Mouse (Mus musculus) forebrain, embryonic 13.5 days (tissue): ENCODE measurements around the gene Tenm3. TPM values are rescaled to one million over a fixed set of nuclear protein-coding genes. Genes with fewer than 3 reads are reported as not detected.
A peak's percentile ranks its signal among the peaks of the same experiment; 100 is the strongest.

Experiments used
- ATAC-seq: fragments of 200-750 bp; cut with Nextera tagmentation; 2 replicates; pipeline ENCODE4 v1.8.0; 2017
- H3K27ac ChIP-seq: fragments of 300-500 bp; sonication (generic); 2 replicates; pipeline ENCODE4 v1.5.1; 2015; ENCODE audit warnings: inconsistent platforms, mild to moderate bottlenecking, moderate library complexity
- H3K27me3 ChIP-seq: fragments of 300-500 bp; sonication (generic); 2 replicates; pipeline ENCODE4 v1.6.1; 2015; ENCODE audit warnings: mild to moderate bottlenecking, inconsistent platforms
- H3K36me3 ChIP-seq: fragments of 300-500 bp; sonication (generic); 2 replicates; pipeline ENCODE4 v1.6.1; 2015; ENCODE audit warnings: mild to moderate bottlenecking, inconsistent platforms; ENCODE audit not compliant: poor library complexity, severe bottlenecking
- H3K4me1 ChIP-seq: fragments of 300-500 bp; sonication (generic); 2 replicates; pipeline ENCODE4 v1.6.1; 2015; ENCODE audit warnings: inconsistent platforms
- H3K4me2 ChIP-seq: fragments of 300-500 bp; sonication (generic); 2 replicates; pipeline ENCODE4 v1.6.1; 2015; ENCODE audit warnings: inconsistent platforms, mild to moderate bottlenecking, moderate library complexity
- H3K4me3 ChIP-seq: fragments of 300-500 bp; sonication (generic); 2 replicates; pipeline ENCODE4 v1.5.1; 2015; ENCODE audit warnings: mild to moderate bottlenecking, inconsistent platforms
- H3K9ac ChIP-seq: fragments of 300-500 bp; sonication (generic); 2 replicates; pipeline ENCODE4 v1.6.1; 2015; ENCODE audit warnings: mild to moderate bottlenecking, inconsistent platforms
- H3K9me3 ChIP-seq: fragments of 300-500 bp; sonication (generic); replicated peaks from 2 replicates; pipeline ENCODE4 v1.6.1; 2016; ENCODE audit warnings: inconsistent platforms
- WGBS: fragments of 180-500 bp; shearing (Covaris S2); methylation state at CpG from one replicate; pipeline ENCODE4 v1.1.7; 2015; 5-methylcytosine and 5-hydroxymethylcytosine counted together
- polyA plus RNA-seq: library from polyadenylated mRNA; unstranded; fragments of >200 nt; fragmentation: Nextera tagmentation; extraction: Ambion mirVana; gene quantifications from 2 replicates; pipeline ENCODE4 v1.2.1, GENCODE M21; 2015

Tenm3 gene
- polyA plus RNA-seq, 1 experiment from 2014 or later, result 20.6 TPM

DNA sequence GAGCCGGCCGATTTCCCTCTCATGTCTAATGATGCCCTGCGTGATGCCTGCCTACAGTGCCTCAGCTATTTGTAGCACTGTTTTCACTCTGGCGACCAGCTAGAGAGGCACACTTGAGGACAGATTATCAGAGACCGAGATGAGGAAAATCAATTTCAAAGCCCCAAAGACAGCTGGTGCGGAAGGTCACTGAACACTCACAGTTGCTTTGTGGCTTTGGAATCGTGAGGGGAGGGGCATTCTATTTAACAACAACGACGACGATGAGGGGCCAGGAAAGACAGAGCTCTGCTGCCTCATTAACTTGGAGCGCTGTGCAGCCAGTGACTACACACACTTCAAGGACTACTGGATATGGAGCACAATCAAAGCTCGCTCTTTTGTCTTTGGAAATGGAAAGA, 443.2 kb downstream of the Tenm3 start:
- peaks cover 16% of the 10 kb centered on the region for H3K4me1 ChIP-seq
- no peaks in the 10 kb centered on the region for H3K36me3 ChIP-seq
- no peaks in the 10 kb centered on the region for H3K27me3 ChIP-seq
- ATAC-seq, result peak; percentile 86
- peak overlapping the region; percentile 55 for H3K4me2 ChIP-seq
- H3K27ac ChIP-seq, result peak overlapping the region; percentile 54
- 3% methylated on average over 12 of the region's 12 CpGs for WGBS
- H3K4me3 ChIP-seq, result peak overlapping the region; percentile 26
- H3K9ac ChIP-seq, result no peak overlapping the region
- H3K9me3 ChIP-seq, result no peaks in the 10 kb centered on the region

DNA sequence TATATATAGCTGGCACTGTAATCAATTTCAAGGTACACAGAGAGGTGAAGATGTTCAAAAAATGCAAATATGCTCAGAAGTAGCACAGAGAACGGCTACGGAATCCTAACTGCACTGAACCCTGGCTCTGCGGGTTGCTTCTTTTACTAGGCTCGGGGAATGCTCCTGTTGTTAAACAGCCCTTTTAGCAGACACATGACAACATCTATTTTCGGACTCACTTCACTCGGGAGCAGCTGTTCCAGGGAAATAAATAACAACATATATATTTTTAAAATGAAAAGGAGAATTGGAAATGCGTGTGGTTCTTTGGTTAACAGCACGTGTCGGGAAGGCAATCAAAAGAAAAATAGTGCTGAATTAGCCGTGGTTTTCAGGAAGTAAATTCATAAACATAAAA, 457.9 kb downstream of the Tenm3 start:
- Histone ChIP-seq H3K4me3 (no peak overlapping the region), H3K27ac (no peak overlapping the region), H3K4me1 (no peaks in the 10 kb centered on the region), H3K4me2 (no peak overlapping the region), H3K9me3 (no peaks in the 10 kb centered on the region), H3K9ac (no peak overlapping the region), H3K27me3 (no peaks in the 10 kb centered on the region), H3K36me3 (no peaks in the 10 kb centered on the region)
- ATAC-seq, result no peak
- 72% methylated on average over 10 of the region's 10 CpGs for WGBS

DNA sequence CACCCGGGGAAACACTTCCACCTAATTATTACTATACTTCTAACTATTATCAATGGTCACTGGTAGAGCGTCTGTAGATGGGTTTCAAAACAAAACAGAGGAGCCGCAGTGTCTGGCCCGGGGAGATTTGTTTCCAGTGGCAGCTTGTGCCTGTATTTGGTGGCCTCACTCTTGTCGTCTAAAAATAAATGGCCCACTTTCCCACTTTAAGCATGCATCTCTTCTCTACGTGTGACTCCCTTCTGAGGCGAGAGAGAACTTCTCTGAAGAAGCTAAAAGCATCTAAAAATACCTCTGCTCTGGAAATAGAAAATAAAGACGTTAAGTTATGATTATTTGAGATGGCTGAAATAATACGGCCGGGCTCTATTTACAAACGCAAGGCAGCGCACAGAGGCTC, 463.7 kb downstream of the Tenm3 start:
- Histone ChIP-seq H3K4me1 (peaks cover 18% of the 10 kb centered on the region), H3K27ac (no peak overlapping the region), H3K36me3 (no peaks in the 10 kb centered on the region), H3K27me3 (no peaks in the 10 kb centered on the region), H3K9ac (no peak overlapping the region), H3K4me2 (no peak overlapping the region), H3K4me3 (no peak overlapping the region), H3K9me3 (no peaks in the 10 kb centered on the region)
- no peak for ATAC-seq
- 88% methylated on average over 12 of the region's 12 CpGs for WGBS

GRCm38 (mm10) chr8:48376774-48377173, 467.0 kb downstream of the Tenm3 start:
- 59% methylated on average over 6 of the region's 6 CpGs for WGBS
- H3K9me3 ChIP-seq, result no peaks in the 10 kb centered on the region
- no peaks in the 10 kb centered on the region for H3K27me3 ChIP-seq
- peaks cover 18% of the 10 kb centered on the region for H3K4me1 ChIP-seq
- ATAC-seq, result peak; percentile 88
- H3K4me2 ChIP-seq, result no peak overlapping the region
- no peak overlapping the region for H3K9ac ChIP-seq
- no peaks in the 10 kb centered on the region for H3K36me3 ChIP-seq
- no peak overlapping the region for H3K4me3 ChIP-seq
- H3K27ac ChIP-seq, result peak overlapping the region; percentile 54

DNA sequence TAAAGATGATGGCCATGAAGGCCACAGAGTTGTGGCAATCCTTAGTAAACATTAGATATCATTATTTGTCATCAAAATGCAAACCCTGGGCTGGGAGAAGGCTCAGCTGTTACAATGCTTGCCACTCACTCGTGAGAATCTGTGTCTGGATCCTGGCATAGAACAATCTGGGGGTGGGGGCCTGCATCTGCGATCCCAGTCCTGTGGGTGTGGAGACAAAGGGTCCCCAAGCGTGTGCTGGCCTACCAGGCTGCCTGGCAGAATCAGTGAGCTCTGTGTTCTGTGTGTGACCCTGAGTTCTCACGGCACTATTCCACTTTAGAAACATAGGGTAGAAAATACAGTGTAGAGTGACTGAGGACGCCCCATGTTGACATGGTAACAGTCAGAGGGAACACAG, 468.6 kb downstream of the Tenm3 start:
- ATAC-seq, result no peak
- no peaks in the 10 kb centered on the region for H3K36me3 ChIP-seq
- H3K27ac ChIP-seq, result no peak overlapping the region

DNA sequence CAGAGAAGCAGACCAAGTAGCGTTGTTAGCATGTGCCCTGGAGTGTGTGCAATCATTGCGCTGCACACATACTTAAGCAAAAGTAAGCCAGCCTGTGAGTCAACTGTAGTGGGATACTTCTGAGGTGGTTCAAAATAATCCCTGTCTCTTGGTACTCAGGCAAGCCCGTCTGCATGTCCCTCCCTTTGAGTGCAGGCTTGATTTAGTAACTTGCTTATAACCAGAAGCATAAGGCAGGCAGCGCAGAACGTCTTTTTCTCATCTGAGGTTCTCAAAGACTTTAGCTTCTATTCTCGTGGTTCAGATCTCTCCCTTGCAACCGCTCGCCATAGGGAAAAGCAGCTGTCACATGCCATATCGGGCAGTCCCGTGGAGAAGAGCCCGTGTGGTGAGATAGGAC, 470.3 kb downstream of the Tenm3 start:
- Histone ChIP-seq H3K9ac (no peak overlapping the region), H3K36me3 (no peaks in the 10 kb centered on the region), H3K27me3 (no peaks in the 10 kb centered on the region), H3K4me2 (no peak overlapping the region), H3K9me3 (no peaks in the 10 kb centered on the region), H3K4me1 (peaks cover 15% of the 10 kb centered on the region), H3K27ac (no peak overlapping the region), H3K4me3 (no peak overlapping the region)
- 95% methylated on average over 11 of the region's 11 CpGs for WGBS
- no peak for ATAC-seq

More for the DNA sequence above, 468.6 kb downstream of the Tenm3 start:
- no peak overlapping the region for H3K4me3 ChIP-seq
- H3K9ac ChIP-seq, result no peak overlapping the region
- no peaks in the 10 kb centered on the region for H3K9me3 ChIP-seq
- 75% methylated on average over 5 of the region's 5 CpGs for WGBS
- no peaks in the 10 kb centered on the region for H3K27me3 ChIP-seq
- peaks cover 18% of the 10 kb centered on the region for H3K4me1 ChIP-seq
- H3K4me2 ChIP-seq, result no peak overlapping the region

- H3K4me1 ChIP-seq, result peaks cover 9% of the 10 kb centered on the region
- H3K4me2 ChIP-seq, result no peak overlapping the region
- no peaks in the 10 kb centered on the region for H3K9me3 ChIP-seq
- no peak; the same call in 1 of the 2 replicates for ATAC-seq
- no peaks in the 10 kb centered on the region for H3K27me3 ChIP-seq
- H3K9ac ChIP-seq, result no peak overlapping the region
- H3K4me3 ChIP-seq, result no peak overlapping the region
- 68% methylated on average over 10 of the region's 10 CpGs for WGBS
- H3K36me3 ChIP-seq, result no peaks in the 10 kb centered on the region
- no peak overlapping the region for H3K27ac ChIP-seq
Observed at GRCm38 (mm10) chr8:48367164-48367563, 476.6 kb downstream of the Tenm3 start.

DNA sequence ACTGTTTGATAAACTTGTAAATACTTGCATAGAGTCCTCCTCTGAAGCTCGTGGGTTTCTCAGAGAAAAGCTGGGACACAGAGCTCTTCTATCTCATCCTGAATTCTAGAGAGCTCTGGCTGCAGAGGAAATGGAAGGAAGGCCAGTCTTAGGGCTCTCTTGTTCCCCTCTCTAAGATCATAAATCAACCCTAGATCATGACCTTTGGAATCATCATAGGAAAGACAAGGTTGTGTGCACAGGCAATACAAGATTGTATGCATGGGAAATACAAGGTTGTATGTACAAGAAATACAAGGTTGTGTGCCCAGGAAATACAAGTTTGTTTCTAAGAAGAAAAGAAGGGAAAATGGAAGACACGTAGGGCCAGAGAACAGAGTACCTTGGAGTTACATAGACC, 486.9 kb downstream of the Tenm3 start:
- no peak overlapping the region for H3K9ac ChIP-seq
- no peaks in the 10 kb centered on the region for H3K27me3 ChIP-seq
- no peak overlapping the region for H3K4me2 ChIP-seq
- WGBS, result 81% methylated on average over 2 of the region's 2 CpGs
- H3K9me3 ChIP-seq, result no peaks in the 10 kb centered on the region
- no peak for ATAC-seq
- H3K4me1 ChIP-seq, result no peaks in the 10 kb centered on the region
- no peaks in the 10 kb centered on the region for H3K36me3 ChIP-seq
- H3K27ac ChIP-seq, result no peak overlapping the region
- H3K4me3 ChIP-seq, result no peak overlapping the region

DNA sequence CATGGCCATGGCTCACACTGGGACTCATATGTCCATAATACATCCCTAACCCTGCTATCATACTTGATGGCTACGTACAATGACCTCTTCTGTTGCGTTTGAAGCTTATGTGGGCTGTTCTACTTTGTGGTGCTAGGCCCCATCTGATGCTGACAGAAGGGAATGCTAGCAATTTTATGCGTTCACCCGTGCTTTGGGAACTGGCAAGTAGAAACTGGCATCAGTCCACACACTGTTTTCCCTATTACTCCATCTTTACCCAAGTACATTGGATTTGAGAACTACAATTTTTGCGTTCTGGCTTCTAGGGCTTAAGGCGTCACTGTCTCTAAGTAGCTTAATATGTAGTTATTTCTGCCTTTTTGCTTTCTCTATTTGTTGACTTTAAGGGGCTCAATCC, 490.3 kb downstream of the Tenm3 start:
- Histone ChIP-seq H3K4me3 (no peak overlapping the region), H3K27me3 (no peaks in the 10 kb centered on the region), H3K36me3 (peaks cover 6% of the 10 kb centered on the region; the same call in 1 of the 2 replicates), H3K9me3 (no peaks in the 10 kb centered on the region), H3K9ac (no peak overlapping the region), H3K27ac (no peak overlapping the region), H3K4me2 (no peak overlapping the region), H3K4me1 (no peaks in the 10 kb centered on the region)
- ATAC-seq, result no peak
- 88% methylated on average over 6 of the region's 6 CpGs for WGBS

DNA sequence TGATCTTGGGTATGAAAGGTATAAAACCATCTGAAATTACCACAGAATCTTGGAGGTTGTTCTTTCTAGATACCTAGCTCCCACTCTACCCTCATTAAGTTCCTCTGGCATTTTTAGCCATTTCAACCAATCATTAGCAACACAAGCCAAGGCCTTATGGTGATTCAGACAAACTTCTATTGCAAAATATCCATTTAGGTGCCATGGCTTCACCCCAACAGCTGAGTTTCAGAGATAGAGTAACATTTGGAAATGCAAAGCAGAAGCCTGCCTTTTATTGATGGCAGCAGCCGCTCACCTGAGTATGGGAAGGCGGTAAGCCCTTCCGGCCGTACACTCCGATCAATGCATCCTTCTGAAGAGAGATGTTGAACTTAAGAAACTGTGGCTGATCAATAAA, 494.9 kb downstream of the Tenm3 start:
- no peak overlapping the region for H3K9ac ChIP-seq
- peaks cover 6% of the 10 kb centered on the region; the same call in 1 of the 2 replicates for H3K36me3 ChIP-seq
- H3K9me3 ChIP-seq, result no peaks in the 10 kb centered on the region
- no peak overlapping the region for H3K27ac ChIP-seq
- no peak for ATAC-seq
- WGBS, result 95% methylated on average over 5 of the region's 5 CpGs
- no peaks in the 10 kb centered on the region for H3K4me1 ChIP-seq
- no peak overlapping the region for H3K4me2 ChIP-seq
- no peaks in the 10 kb centered on the region for H3K27me3 ChIP-seq
- H3K4me3 ChIP-seq, result no peak overlapping the region

- WGBS, result 93% methylated on average over 4 of the region's 4 CpGs
- H3K9me3 ChIP-seq, result no peaks in the 10 kb centered on the region
- no peak overlapping the region for H3K4me3 ChIP-seq
- no peaks in the 10 kb centered on the region for H3K27me3 ChIP-seq
- no peak overlapping the region for H3K27ac ChIP-seq
- no peak overlapping the region for H3K9ac ChIP-seq
- H3K4me2 ChIP-seq, result no peak overlapping the region
- H3K36me3 ChIP-seq, result peaks cover 6% of the 10 kb centered on the region; the same call in 1 of the 2 replicates
- no peaks in the 10 kb centered on the region for H3K4me1 ChIP-seq
- no peak for ATAC-seq
Observed at GRCm38 (mm10) chr8:48348386-48348785, 495.4 kb downstream of the Tenm3 start.

DNA sequence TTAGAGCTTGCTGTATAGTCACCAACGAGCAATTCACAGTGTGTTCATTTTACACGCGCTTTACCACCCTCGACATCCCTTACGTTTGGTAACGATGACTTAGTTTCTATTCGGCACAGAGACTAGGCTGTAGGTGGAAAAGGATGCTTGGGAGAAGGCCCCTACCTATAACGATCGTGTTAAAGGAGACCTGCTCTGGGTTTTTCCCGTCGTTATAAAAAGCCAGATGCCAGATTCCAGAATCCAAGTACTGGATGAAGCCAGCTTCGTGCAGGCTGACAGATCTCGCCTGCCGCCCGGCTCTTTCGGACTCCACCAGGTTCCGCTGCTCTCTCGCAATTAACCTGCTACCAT, 500.7 kb downstream of the Tenm3 start:
- WGBS, result 67% methylated on average over 18 of the region's 18 CpGs
- H3K27ac ChIP-seq, result no peak overlapping the region
- H3K4me2 ChIP-seq, result no peak overlapping the region
- no peak overlapping the region for H3K4me3 ChIP-seq
- H3K36me3 ChIP-seq, result no peaks in the 10 kb centered on the region
- no peaks in the 10 kb centered on the region for H3K27me3 ChIP-seq
- no peak overlapping the region for H3K9ac ChIP-seq
- peaks cover 17% of the 10 kb centered on the region; the same call in 1 of the 2 replicates for H3K4me1 ChIP-seq
- ATAC-seq, result peak; percentile 30
- no peaks in the 10 kb centered on the region for H3K9me3 ChIP-seq

GRCm38 (mm10) chr8:48342321-48343066, 501.3 kb downstream of the Tenm3 start:
- Histone ChIP-seq H3K36me3 (no peaks in the 10 kb centered on the region), H3K4me3 (no peak overlapping the region), H3K4me1 (peaks cover 17% of the 10 kb centered on the region; the same call in 1 of the 2 replicates), H3K9ac (no peak overlapping the region), H3K9me3 (no peaks in the 10 kb centered on the region), H3K4me2 (peak overlapping the region; percentile 40), H3K27me3 (no peaks in the 10 kb centered on the region), H3K27ac (no peak overlapping the region)
- 55% methylated on average over 30 of the region's 30 CpGs for WGBS
- ATAC-seq, result peak; percentile 60
